35 mouse cellular contexts compared by ENCODE assay signal in genomic region chr11:116598193-116598592, GRCm38 (mm10). TPM values are rescaled to one million over a fixed set of nuclear protein-coding genes. Genes with fewer than 3 reads are reported as not detected.
A peak's percentile ranks its signal among the peaks of the same experiment; 100 is the strongest.
DNase-seq lines count a peak whose midpoint lies in the region; ATAC-seq and TF ChIP-seq lines count a peak whose summit lies in the region.
"Had no signal": no experiment of that assay in that cellular context is flagged by ENCODE, and none has a peak within 500 bp of the region (broad histone marks: within the 10 kb centered on the region; RNA-seq: fewer than 3 reads in every experiment).

No protein-coding gene starts in this region.

- DNase-seq in cerebellum, postnatal 14 days = peak; percentile 89 to 91
- DNase-seq in cerebellum, adult 18-20 months = no peak
- no peak for DNase-seq in hindbrain, embryonic 10.5 days (ENCODE audit: low spot score)
- no peak for DNase-seq in hindbrain, embryonic 11.5 days (ENCODE audit: low spot score)
- peak; percentile 81 for DNase-seq in left cerebral cortex, postnatal 4 days
- DNase-seq in left cerebral cortex, postnatal 25 days (ENCODE audit: low spot score in 2 of 2) = no peak
- DNase-seq in brain, embryonic 14.5 days (ENCODE audit: low read depth) = peak; percentile 31
- DNase-seq: adrenal gland, postnatal 10 days; adrenal gland, postnatal 36 days; B cell, adult 2 months; cerebellum, adult 11-12 months; cerebellum, adult 9-11 months; gastrocnemius, postnatal 10 days; gastrocnemius, postnatal 36 days; heart, adult 2 months; heart, postnatal 14 days; heart, postnatal 4 days; kidney, adult 18-20 months had no signal

- intact Hi-C loops in left cerebral cortex, postnatal 4 days (cut with DNase I) = no loop called here
- intact Hi-C loops in left cerebral cortex, postnatal 25 days (cut with DNase I) = no loop called here

- no peak overlapping the region for H3K9ac ChIP-seq in hindbrain, embryonic 11.5 days (ENCODE audit: low read depth, low read length)
- H3K9ac ChIP-seq: embryonic facial prominence, embryonic 12.5 days; embryonic facial prominence, embryonic 15.5 days; heart, embryonic 13.5 days; hindbrain, embryonic 15.5 days had no signal

- peak overlapping the region; percentile 50; the same call in 1 of the 2 replicates for H3K27ac ChIP-seq in hindbrain, embryonic 10.5 days
- no peak overlapping the region for H3K27ac ChIP-seq in hindbrain, embryonic 11.5 days (ENCODE audit: low read depth, low read length)
- H3K27ac ChIP-seq: embryonic facial prominence, embryonic 12.5 days; embryonic facial prominence, embryonic 15.5 days; heart, adult 2 months; heart, embryonic 10.5 days; heart, embryonic 13.5 days; hindbrain, embryonic 15.5 days had no signal

- no peak for ATAC-seq in hindbrain, embryonic 11.5 days (ENCODE audit: low FRiP score)
- ATAC-seq: forebrain, embryonic 16.5 days; inflammation-experienced regulatory T-cells, adult 6 months; intestine, embryonic 16.5 days; Patski had no signal

- H3K36me3 ChIP-seq in hindbrain, embryonic 10.5 days = peaks cover 12% of the 10 kb centered on the region; the same call in 1 of the 2 replicates
- H3K36me3 ChIP-seq in hindbrain, embryonic 11.5 days (ENCODE audit: control insufficient read depth, insufficient read depth, low read length) = no peaks in the 10 kb centered on the region
- H3K36me3 ChIP-seq: hindbrain, embryonic 15.5 days had no signal

- no peak overlapping the region for H3K4me2 ChIP-seq in hindbrain, embryonic 11.5 days (replicated peaks; ENCODE audit: low read depth, low read length)
- H3K4me2 ChIP-seq: embryonic facial prominence, embryonic 12.5 days; embryonic facial prominence, embryonic 15.5 days; heart, embryonic 13.5 days; hindbrain, embryonic 15.5 days had no signal

- no peak overlapping the region for H3K4me3 ChIP-seq in hindbrain, embryonic 10.5 days
- H3K4me3 ChIP-seq in hindbrain, embryonic 11.5 days (ENCODE audit: low read depth, low read length) = no peak overlapping the region
- H3K4me3 ChIP-seq: embryonic facial prominence, embryonic 12.5 days; embryonic facial prominence, embryonic 15.5 days; heart, adult 2 months; heart, embryonic 10.5 days; heart, embryonic 13.5 days; hindbrain, embryonic 15.5 days had no signal

- no peaks in the 10 kb centered on the region for H3K9me3 ChIP-seq in hindbrain, embryonic 10.5 days
- H3K9me3 ChIP-seq in hindbrain, embryonic 11.5 days (ENCODE audit: control insufficient read depth, low read length) = no peaks in the 10 kb centered on the region
- H3K9me3 ChIP-seq: embryonic facial prominence, embryonic 12.5 days; embryonic facial prominence, embryonic 15.5 days; G1E; heart, embryonic 10.5 days; heart, embryonic 13.5 days; hindbrain, embryonic 15.5 days had no signal

- no peaks in the 10 kb centered on the region for H3K27me3 ChIP-seq in hindbrain, embryonic 10.5 days (ENCODE audit: insufficient read depth, poor library complexity, severe bottlenecking)
- H3K27me3 ChIP-seq in hindbrain, embryonic 11.5 days (ENCODE audit: control insufficient read depth, insufficient read depth, low read length) = no peaks in the 10 kb centered on the region
- H3K27me3 ChIP-seq: CH12.LX; embryonic facial prominence, embryonic 12.5 days; embryonic facial prominence, embryonic 15.5 days; hindbrain, embryonic 15.5 days; Patski had no signal

- 92% methylated on average over 8 of the region's 8 CpGs for WGBS in hindbrain, embryonic 10.5 days
- WGBS in hindbrain, embryonic 11.5 days = 91% methylated on average over 8 of the region's 8 CpGs

- no peak for TF ChIP-seq POLR2A in brain, embryonic 14.5 days (IDR thresholded peaks at IDR 0.05; ENCODE audit: borderline replicate concordance, extremely low read depth, insufficient read depth, insufficient read length, poor library complexity, severe bottlenecking)

- no peak for TF ChIP-seq CTCF in brain, embryonic 14.5 days (IDR thresholded peaks at IDR 0.05; ENCODE audit: borderline replicate concordance, extremely low read depth, insufficient read depth, insufficient read length)

- H3K4me1 ChIP-seq in hindbrain, embryonic 10.5 days (replicated peaks) = no peaks in the 10 kb centered on the region; the same call in 1 of the 2 replicates
- H3K4me1 ChIP-seq in hindbrain, embryonic 11.5 days (replicated peaks; ENCODE audit: control insufficient read depth, insufficient read depth, low read length) = no peaks in the 10 kb centered on the region
- H3K4me1 ChIP-seq: embryonic facial prominence, embryonic 12.5 days; embryonic facial prominence, embryonic 15.5 days; heart, embryonic 10.5 days; heart, embryonic 13.5 days had no signal

RNA-seq across cellular contexts. Expression of gene Aanat, which starts 12.0 kb away (rescaled TPM):
- not detected in 2 replicates for polyA plus RNA-seq in hindbrain, embryonic 10.5 days (2016; fragmentation: Nextera tagmentation; extraction: Ambion mirVana)
- polyA plus RNA-seq in hindbrain, embryonic 11.5 days (2014; fragmentation: Nextera tagmentation; extraction: Ambion mirVana) = not detected in 2 replicates
- under 1 TPM; 0.52 to 0.96 TPM for total RNA-seq in left cerebral cortex, postnatal 4 days (2021)
- 1 to 10 TPM in 1 of 2 experiments, under 1 TPM in 1; 0.64 to 1.5 TPM for total RNA-seq in left cerebral cortex, postnatal 25 days (2021)
- polyA plus RNA-seq in brain, embryonic 14.5 days (2012; rRNA removed) = 1.2 and 2.7 TPM in 2 replicates
- total RNA-seq: adrenal gland, adult 18-20 months; adrenal gland, postnatal 10 days; adrenal gland, postnatal 36 days; CH12.LX; common myeloid progenitor, adult 5-6 weeks; G1E; gastrocnemius, adult 18-20 months; gastrocnemius, postnatal 10 days; gastrocnemius, postnatal 36 days; granulocyte monocyte progenitor cell, adult 5-6 weeks; heart, adult 2 months; heart, postnatal 14 days; heart, postnatal 4 days had no signal
- polyA plus RNA-seq: embryonic facial prominence, embryonic 12.5 days; embryonic facial prominence, embryonic 15.5 days; forebrain, embryonic 11.5 days; forebrain, embryonic 16.5 days; G1E; heart, adult 2 months; heart, embryonic 10.5 days; heart, embryonic 13.5 days; heart, embryonic 16.5 days; hindbrain, embryonic 15.5 days; inflammation-experienced regulatory T-cells, adult 6 months; intestine, embryonic 16.5 days; Patski had no signal

RNA-seq across cellular contexts. Expression of gene Ube2o, which starts 16.9 kb away (rescaled TPM):
- 8.9 and 10.8 TPM in 2 replicates for polyA plus RNA-seq in hindbrain, embryonic 10.5 days (2016; fragmentation: Nextera tagmentation; extraction: Ambion mirVana)
- polyA plus RNA-seq in hindbrain, embryonic 11.5 days (2014; fragmentation: Nextera tagmentation; extraction: Ambion mirVana) = 17.5 and 18.8 TPM in 2 replicates
- total RNA-seq in left cerebral cortex, postnatal 4 days (2021) = 100 to 1,000 TPM; 115 to 128 TPM
- 100 to 1,000 TPM; 117 to 119 TPM for total RNA-seq in left cerebral cortex, postnatal 25 days (2021)
- 54.3 and 68.5 TPM in 2 replicates for polyA plus RNA-seq in brain, embryonic 14.5 days (2012; rRNA removed)

RNA-seq across cellular contexts. Expression of gene Rhbdf2, which starts 28.6 kb away (rescaled TPM):
- 3.8 and 6.6 TPM in 2 replicates for polyA plus RNA-seq in hindbrain, embryonic 10.5 days (2016; fragmentation: Nextera tagmentation; extraction: Ambion mirVana)
- polyA plus RNA-seq in hindbrain, embryonic 11.5 days (2014; fragmentation: Nextera tagmentation; extraction: Ambion mirVana) = 2.1 and 2.7 TPM in 2 replicates
- 1 to 10 TPM in 1 of 2 experiments, under 1 TPM in 1; 0.90 to 1.5 TPM for total RNA-seq in left cerebral cortex, postnatal 4 days (2021)
- 1 to 10 TPM; 1.3 to 1.4 TPM for total RNA-seq in left cerebral cortex, postnatal 25 days (2021)
- polyA plus RNA-seq in brain, embryonic 14.5 days (2012; rRNA removed) = 2.3 and 2.5 TPM in 2 replicates

RNA-seq across cellular contexts. Expression of gene Prcd, which starts 55.1 kb away (rescaled TPM):
- 0.47 and 1.2 TPM in 2 replicates for polyA plus RNA-seq in hindbrain, embryonic 10.5 days (2016; fragmentation: Nextera tagmentation; extraction: Ambion mirVana)
- polyA plus RNA-seq in hindbrain, embryonic 11.5 days (2014; fragmentation: Nextera tagmentation; extraction: Ambion mirVana) = 0.32 and 0.43 TPM in 2 replicates
- total RNA-seq in left cerebral cortex, postnatal 4 days (2021) = 1 to 10 TPM in 1 of 2 experiments, under 1 TPM in 1; 0.98 to 2.2 TPM
- 1 to 10 TPM; 4.6 to 6.7 TPM for total RNA-seq in left cerebral cortex, postnatal 25 days (2021)
- 1.0 and 1.4 TPM in 2 replicates for polyA plus RNA-seq in brain, embryonic 14.5 days (2012; rRNA removed)
- total RNA-seq: CH12.LX; common myeloid progenitor, adult 5-6 weeks; granulocyte monocyte progenitor cell, adult 5-6 weeks had no signal
- polyA plus RNA-seq: inflammation-experienced regulatory T-cells, adult 6 months had no signal

RNA-seq across cellular contexts. Expression of gene Cygb, which starts 55.9 kb away (rescaled TPM):
- 3.5 and 3.8 TPM in 2 replicates for polyA plus RNA-seq in hindbrain, embryonic 10.5 days (2016; fragmentation: Nextera tagmentation; extraction: Ambion mirVana)
- polyA plus RNA-seq in hindbrain, embryonic 11.5 days (2014; fragmentation: Nextera tagmentation; extraction: Ambion mirVana) = 2.4 and 2.8 TPM in 2 replicates
- total RNA-seq in left cerebral cortex, postnatal 4 days (2021) = 10 to 100 TPM; 17.1 to 20.6 TPM
- total RNA-seq in left cerebral cortex, postnatal 25 days (2021) = 10 to 100 TPM; 39.9 TPM
- polyA plus RNA-seq in brain, embryonic 14.5 days (2012; rRNA removed) = 18.3 TPM in 2 replicates
- total RNA-seq: CH12.LX; common myeloid progenitor, adult 5-6 weeks; G1E; granulocyte monocyte progenitor cell, adult 5-6 weeks had no signal

Comparison
In these comparisons a context has a peak if more than half of its experiments do, and no peak if none do; other contexts are left out.
1. DNase-seq: peak in cerebellum, postnatal 14 days (2 of 2), left cerebral cortex, postnatal 4 days (single experiment) and brain, embryonic 14.5 days (single experiment); none in cerebellum, adult 18-20 months (0 of 2), hindbrain, embryonic 10.5 days (single experiment), hindbrain, embryonic 11.5 days (single experiment) and left cerebral cortex, postnatal 25 days (0 of 2).